Mouse (Mus musculus) intestine, embryonic 16.5 days (tissue): ENCODE measurements around the gene Atf5. TPM values are rescaled to one million over a fixed set of nuclear protein-coding genes. Genes with fewer than 3 reads are reported as not detected.

Source experiments
- ATAC-seq: fragments of 200-750 bp; cut with Nextera tagmentation; 2 replicates; pipeline ENCODE4 v1.8.0; 2017; ENCODE audit warnings: moderate TSS enrichment, moderate library complexity
- H3K27ac ChIP-seq: fragments of 300-500 bp; sonication (generic); 2 replicates; pipeline ENCODE4 v1.5.1; 2014; ENCODE audit warnings: mild to moderate bottlenecking, low read length
- H3K27me3 ChIP-seq: fragments of 300-500 bp; sonication (generic); replicated peaks from 2 replicates; pipeline ENCODE4 v1.6.1; 2014; ENCODE audit warnings: low read length, control low read depth, mixed read lengths; ENCODE audit not compliant: control insufficient read depth, insufficient read depth
- H3K36me3 ChIP-seq: fragments of 300-500 bp; sonication (generic); 2 replicates; pipeline ENCODE4 v1.6.1; 2014; ENCODE audit warnings: low read length, control low read depth; ENCODE audit not compliant: control insufficient read depth, insufficient read depth
- H3K4me1 ChIP-seq: fragments of 300-500 bp; sonication (generic); 2 replicates; pipeline ENCODE4 v1.6.1; 2014; ENCODE audit warnings: low read length, control low read depth, mixed read lengths; ENCODE audit not compliant: control insufficient read depth, insufficient read depth
- H3K4me2 ChIP-seq: fragments of 300-500 bp; sonication (generic); 2 replicates; pipeline ENCODE4 v1.6.1; 2014; ENCODE audit warnings: low read depth, low read length, control low read depth
- H3K4me3 ChIP-seq: fragments of 300-500 bp; sonication (generic); 2 replicates; pipeline ENCODE4 v1.5.1; 2014; ENCODE audit warnings: mild to moderate bottlenecking, low read length
- H3K9ac ChIP-seq: fragments of 300-500 bp; sonication (generic); 2 replicates; pipeline ENCODE4 v1.6.1; 2014; ENCODE audit warnings: low read depth, low read length
- H3K9me3 ChIP-seq: fragments of 300-500 bp; sonication (generic); 2 replicates; pipeline ENCODE4 v1.6.1; 2016; ENCODE audit warnings: low read length, control low read depth; ENCODE audit not compliant: control insufficient read depth
- WGBS: fragments of 180-500 bp; shearing (Covaris S2); extraction: QIAGEN DNeasy Blood & Tissue Kit; methylation state at CpG from one replicate; pipeline ENCODE4 v1.1.7; 2014; 5-methylcytosine and 5-hydroxymethylcytosine counted together
- polyA plus RNA-seq: library from polyadenylated mRNA; unstranded; fragments of >200 nt; fragmentation: Nextera tagmentation; extraction: Ambion mirVana; gene quantifications from 2 replicates; pipeline ENCODE4 v1.2.1, GENCODE M21; 2015

Atf5 gene
- polyA plus RNA-seq, 1 experiment from 2014 or later, result 5.5 TPM

DNA sequence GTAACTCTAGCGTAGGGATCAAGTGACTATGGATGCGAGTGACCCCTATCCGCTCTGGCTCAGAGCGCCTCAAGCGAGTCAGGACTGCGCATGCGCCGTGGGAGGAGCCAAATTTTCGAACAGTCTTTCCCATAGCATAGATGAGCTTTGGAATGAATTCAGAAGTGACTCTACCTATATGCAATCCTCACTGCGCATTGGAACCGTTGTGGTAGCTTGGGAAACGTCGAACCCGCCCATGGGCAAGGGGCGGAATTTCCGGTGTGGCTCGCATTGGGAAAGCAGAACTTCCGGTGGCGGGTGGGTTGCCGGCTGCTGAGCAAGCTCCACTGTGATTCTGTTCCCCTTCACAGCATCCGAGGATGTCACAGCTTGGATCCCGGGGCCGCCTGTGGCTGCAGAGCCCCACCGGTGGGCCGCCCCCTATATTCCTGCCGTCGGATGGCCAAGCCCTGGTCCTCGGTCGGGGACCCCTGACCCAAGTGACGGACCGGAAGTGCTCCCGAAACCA lies 40.6 kb upstream of the Atf5 start, which contains the start of gene Pnkp:
TSS of gene Pnkp (plus strand) at position 98 of the 511 bp plus-strand sequence.
- peak within 1 kb of the TSS; percentile 90 for H3K4me3 ChIP-seq
- H3K9ac ChIP-seq, result peak within 1 kb of the TSS; percentile 94
- peak within 1 kb of the TSS; percentile 72 for H3K4me2 ChIP-seq
- ATAC-seq, result peak; percentile 29
- under 1% methylated on average over 32 of the region's 32 CpGs for WGBS
- no peaks in the 10 kb centered on the region; the same call in 1 of the 2 replicates for H3K36me3 ChIP-seq
- H3K27me3 ChIP-seq, result no peaks in the 10 kb centered on the region
- no peaks in the 10 kb centered on the region for H3K9me3 ChIP-seq
- H3K27ac ChIP-seq, result peak within 1 kb of the TSS; percentile 94
- peaks cover 40% of the 10 kb centered on the region for H3K4me1 ChIP-seq

DNA sequence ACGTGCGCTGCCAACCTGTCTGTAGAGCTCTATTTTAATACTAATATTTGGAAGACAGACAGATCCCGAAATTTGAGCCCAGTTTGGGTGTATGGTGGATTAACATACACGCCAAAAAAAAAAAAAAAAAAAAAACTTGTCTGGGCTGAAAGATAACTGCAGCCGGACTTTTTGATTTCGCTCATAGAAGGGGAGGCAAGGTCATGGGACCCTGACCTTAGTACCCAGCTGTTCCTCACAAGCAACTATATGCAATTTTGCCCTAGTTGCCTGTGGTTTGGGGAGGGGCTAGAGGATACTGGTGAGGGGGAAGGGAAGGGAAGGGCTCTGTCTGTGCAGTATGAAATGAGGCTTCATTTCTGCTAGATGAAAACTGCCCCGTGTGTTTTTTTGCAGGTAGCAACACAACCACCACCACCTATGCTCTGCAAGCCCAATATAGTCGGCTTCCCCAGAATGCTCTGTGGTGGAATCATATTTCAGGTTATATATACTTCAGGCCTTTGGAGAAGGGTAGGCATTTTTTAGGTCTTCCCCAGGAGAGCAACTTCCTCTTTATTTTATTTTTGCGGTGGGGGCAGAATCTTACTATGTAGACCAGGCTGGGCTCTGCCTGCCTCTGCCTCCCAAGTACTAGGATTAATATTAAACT lies 39.9 kb upstream of the Atf5 start:
- 57% methylated on average over 9 of the region's 9 CpGs for WGBS
- Histone ChIP-seq H3K27me3 (no peaks in the 10 kb centered on the region), H3K36me3 (peaks cover 2% of the 10 kb centered on the region; the same call in 1 of the 2 replicates), H3K27ac (peak overlapping the region; percentile 94), H3K4me2 (peak overlapping the region; percentile 72), H3K4me1 (peaks cover 43% of the 10 kb centered on the region), H3K9ac (peak overlapping the region; percentile 40; the same call in 1 of the 2 replicates), H3K4me3 (peak overlapping the region; percentile 90), H3K9me3 (no peaks in the 10 kb centered on the region)
- ATAC-seq, result no peak

DNA sequence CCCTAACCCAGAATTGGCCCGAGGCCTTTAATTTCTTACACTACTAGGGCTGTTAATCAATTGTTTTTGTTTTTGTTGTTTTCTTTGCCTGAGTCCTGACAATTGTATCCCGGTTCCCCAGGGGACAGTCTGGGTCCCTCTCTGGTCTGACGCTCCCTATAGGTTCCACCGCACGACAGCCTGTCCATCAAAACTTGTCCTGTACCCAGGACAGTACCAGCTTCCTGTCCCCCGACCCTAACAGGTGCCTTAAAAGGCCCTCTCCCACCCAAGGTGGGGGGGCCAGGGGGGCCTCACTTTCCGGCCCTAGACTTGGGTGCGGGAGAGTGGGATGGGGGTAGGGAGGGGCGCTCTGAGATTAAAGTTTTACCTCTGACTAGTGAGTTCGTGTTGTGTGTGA lies 38.6 kb upstream of the Atf5 start:
- peak overlapping the region; percentile 61 for H3K4me3 ChIP-seq
- peaks cover 49% of the 10 kb centered on the region for H3K4me1 ChIP-seq
- H3K9ac ChIP-seq, result peak overlapping the region; percentile 86
- no peaks in the 10 kb centered on the region for H3K27me3 ChIP-seq
- H3K4me2 ChIP-seq, result peak overlapping the region; percentile 83
- no peaks in the 10 kb centered on the region for H3K9me3 ChIP-seq
- H3K27ac ChIP-seq, result peak overlapping the region; percentile 100
- peak; percentile 18 for ATAC-seq
- 35% methylated on average over 10 of the region's 10 CpGs for WGBS
- H3K36me3 ChIP-seq, result peaks cover 2% of the 10 kb centered on the region; the same call in 1 of the 2 replicates

DNA sequence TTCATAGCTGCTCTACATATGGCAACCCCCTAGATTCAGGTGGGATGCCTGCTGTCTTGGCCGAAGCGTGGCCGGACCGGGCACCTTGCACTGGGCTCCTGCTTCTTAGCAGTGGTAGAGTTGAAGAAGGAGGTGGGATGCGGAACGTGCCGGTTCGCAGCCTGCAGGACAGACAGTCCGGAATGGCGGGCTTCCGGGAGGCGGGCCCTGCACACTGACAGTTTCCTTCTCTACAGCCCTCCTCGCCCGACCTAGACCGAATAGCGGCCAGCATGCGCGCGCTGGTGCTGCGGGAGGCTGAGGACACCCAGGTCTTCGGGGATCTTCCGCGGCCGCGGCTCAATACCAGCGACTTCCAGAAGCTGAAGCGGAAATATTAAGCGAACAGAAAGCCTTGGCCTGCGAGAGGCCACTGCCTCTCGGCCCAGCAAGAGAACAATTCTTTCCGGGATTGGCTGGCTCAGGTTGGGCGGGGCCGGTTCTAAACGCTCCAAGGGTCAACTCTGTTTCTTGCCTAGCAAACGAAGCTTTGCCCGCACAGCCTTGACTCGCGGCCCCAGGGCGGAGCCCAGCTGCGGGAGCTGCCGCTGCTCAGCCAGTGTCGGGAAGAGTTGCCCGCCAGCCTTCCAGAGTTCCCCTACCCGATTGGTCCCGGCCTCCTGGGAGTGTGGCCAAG lies 38.0 kb upstream of the Atf5 start:
- peak overlapping the region; percentile 83 for H3K4me2 ChIP-seq
- H3K9ac ChIP-seq, result peak overlapping the region; percentile 86
- H3K27me3 ChIP-seq, result no peaks in the 10 kb centered on the region
- H3K36me3 ChIP-seq, result 0 out of 2 replicates have a peak, but pooled peaks cover 2% of the 10 kb centered on the region
- peaks cover 49% of the 10 kb centered on the region for H3K4me1 ChIP-seq
- H3K4me3 ChIP-seq, result peak overlapping the region; percentile 61
- H3K9me3 ChIP-seq, result no peaks in the 10 kb centered on the region
- peak; percentile 83 for ATAC-seq
- WGBS, result 2% methylated on average over 45 of the region's 45 CpGs
- H3K27ac ChIP-seq, result peak overlapping the region; percentile 100

DNA sequence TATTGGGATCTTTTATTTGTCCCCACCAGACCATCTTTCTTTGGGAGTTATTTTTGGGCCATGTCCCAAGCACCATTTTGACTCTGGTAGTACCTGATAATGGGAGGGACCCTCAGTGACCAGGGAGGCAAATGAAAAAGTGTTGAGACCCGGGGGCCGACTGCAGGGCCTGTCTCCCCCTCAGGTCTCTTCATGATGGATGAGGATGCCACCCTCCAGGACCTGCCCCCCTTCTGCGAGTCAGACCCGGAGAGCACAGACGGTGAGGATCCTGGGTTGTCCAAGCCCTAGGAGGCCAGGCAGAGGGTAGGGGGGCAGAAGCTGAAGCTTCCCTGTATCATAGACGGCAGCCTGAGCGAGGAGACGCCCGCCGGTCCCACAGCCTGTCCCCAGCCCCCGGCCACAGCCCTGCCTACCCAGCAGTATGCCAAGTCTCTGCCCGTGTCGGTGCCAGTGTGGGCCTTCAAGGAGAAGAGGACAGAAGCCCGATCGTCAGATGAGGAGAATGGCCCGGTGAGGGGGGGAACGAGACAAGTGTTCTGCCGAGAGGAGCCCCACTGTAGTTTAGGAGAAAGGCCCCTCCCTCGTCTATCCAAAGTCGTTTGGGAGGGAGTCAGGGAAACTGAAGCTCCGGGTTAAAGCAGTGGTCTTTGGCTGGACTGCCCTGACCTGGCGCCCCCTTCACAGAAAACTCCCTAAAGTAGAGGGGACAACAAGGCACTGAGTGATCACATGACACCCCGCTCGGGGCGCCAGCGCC lies 37.3 kb upstream of the Atf5 start:
- peak overlapping the region; percentile 86 for H3K9ac ChIP-seq
- H3K36me3 ChIP-seq, result 0 out of 2 replicates have a peak, but pooled peaks cover 2% of the 10 kb centered on the region
- peak overlapping the region; percentile 100 for H3K27ac ChIP-seq
- no peaks in the 10 kb centered on the region for H3K9me3 ChIP-seq
- peak overlapping the region; percentile 61 for H3K4me3 ChIP-seq
- H3K4me1 ChIP-seq, result peaks cover 49% of the 10 kb centered on the region
- H3K4me2 ChIP-seq, result peak overlapping the region; percentile 83
- no peaks in the 10 kb centered on the region for H3K27me3 ChIP-seq
- 28% methylated on average over 26 of the region's 26 CpGs for WGBS
- ATAC-seq, result no peak

DNA sequence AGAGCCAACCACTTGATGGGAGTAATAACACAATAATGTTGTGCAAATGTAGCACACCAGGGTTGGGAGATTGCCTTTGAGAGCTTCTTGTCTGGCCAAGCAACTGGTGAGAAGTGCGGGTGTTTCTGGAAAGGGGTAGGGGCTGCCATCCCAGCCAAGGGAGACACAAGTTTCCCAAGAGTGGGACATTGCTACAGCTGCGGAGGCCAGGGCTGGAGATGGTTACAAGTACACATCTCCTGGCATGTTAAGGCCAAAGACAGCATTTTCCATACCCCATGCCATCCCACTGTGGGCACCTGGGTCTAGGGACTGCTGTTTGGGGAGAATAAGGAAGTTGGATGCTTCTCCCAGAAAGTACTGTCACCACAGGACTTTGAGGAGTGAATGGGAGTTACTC lies 36.6 kb upstream of the Atf5 start:
- Histone ChIP-seq H3K27ac (no peak overlapping the region), H3K9ac (peak overlapping the region; percentile 21; the same call in 1 of the 2 replicates), H3K27me3 (no peaks in the 10 kb centered on the region), H3K4me1 (peaks cover 42% of the 10 kb centered on the region), H3K36me3 (0 out of 2 replicates have a peak, but pooled peaks cover 2% of the 10 kb centered on the region), H3K9me3 (no peaks in the 10 kb centered on the region), H3K4me2 (0 out of 2 replicates have a peak overlapping the region, but pooled peaks have one; percentile 83), H3K4me3 (no peak overlapping the region)
- ATAC-seq, result no peak
- WGBS, result 95% methylated on average over 2 of the region's 2 CpGs

DNA sequence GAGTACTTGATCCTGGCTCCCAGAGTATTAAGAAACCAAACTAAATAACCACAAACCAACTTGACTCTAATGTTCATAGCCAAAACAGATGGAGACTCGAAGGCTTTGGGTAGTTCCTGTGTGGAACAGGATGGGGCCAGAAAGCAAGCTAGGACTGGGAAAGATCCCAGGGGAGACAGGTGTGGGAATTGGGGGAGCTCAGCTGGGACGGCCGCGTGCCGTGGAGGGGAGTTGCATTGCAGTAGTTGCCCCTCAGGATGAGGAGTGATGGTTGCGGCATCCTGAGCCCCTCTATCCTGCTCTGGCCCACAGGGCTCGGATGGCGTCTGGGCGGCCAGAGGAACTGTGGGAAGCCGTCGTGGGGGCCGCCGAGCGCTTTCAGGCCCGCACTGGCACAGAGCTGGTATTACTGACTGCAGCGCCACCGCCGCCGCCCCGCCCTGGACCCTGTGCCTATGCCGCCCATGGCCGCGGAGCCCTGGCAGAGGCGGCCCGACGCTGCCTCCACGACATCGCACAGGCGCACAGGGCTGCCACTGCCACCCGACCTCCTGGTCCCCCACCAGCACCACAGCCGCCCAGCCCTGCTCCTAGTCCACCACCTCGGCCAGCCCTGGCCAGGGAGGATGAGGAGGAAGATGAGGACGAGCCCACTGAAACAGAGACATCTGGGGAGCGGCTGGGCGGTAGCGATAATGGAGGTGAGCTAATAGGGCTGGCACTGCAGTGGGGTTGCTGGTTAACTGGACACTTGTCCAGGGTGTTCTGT lies 36.0 kb upstream of the Atf5 start:
- no peak overlapping the region for H3K4me3 ChIP-seq
- H3K4me2 ChIP-seq, result no peak overlapping the region
- no peak overlapping the region; the same call in 1 of the 2 replicates for H3K9ac ChIP-seq
- H3K4me1 ChIP-seq, result peaks cover 44% of the 10 kb centered on the region
- WGBS, result 87% methylated on average over 36 of the region's 36 CpGs
- H3K9me3 ChIP-seq, result no peaks in the 10 kb centered on the region
- no peak for ATAC-seq
- H3K27ac ChIP-seq, result no peak overlapping the region
- H3K36me3 ChIP-seq, result 0 out of 2 replicates have a peak, but pooled peaks cover 2% of the 10 kb centered on the region
- H3K27me3 ChIP-seq, result no peaks in the 10 kb centered on the region

DNA sequence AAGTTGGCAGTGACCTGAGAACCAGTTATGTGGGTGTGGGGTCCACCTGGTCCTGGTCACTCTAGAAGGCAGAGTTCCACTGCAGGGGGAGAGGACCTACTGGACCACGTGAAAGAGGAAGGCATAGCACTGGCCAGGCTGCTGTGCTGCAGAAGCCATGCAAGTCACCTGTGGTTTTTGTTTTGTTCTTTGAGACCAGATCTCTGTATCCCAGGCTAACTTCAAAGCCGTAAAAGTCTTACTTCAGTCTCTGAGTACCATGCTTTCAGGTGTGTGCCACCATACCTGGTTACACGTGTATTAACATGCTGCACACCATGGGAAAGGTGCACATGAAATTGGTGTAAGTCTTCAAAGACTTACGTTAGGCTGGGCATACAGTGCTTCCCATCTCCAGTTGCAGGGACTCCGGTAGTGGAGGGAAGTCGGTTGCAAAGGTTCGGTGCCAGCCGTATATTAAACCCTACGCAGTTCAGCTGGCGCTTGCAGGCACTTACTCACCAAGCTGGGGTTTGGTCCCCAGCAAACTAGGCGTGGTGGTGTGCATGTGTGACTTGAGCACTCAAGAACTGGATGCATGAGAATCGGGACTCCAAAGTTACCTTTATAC lies 35.3 kb upstream of the Atf5 start:
- no peak overlapping the region for H3K4me2 ChIP-seq

More for the DNA sequence above, 35.3 kb upstream of the Atf5 start:
- Histone ChIP-seq H3K4me1 (peaks cover 46% of the 10 kb centered on the region), H3K4me3 (no peak overlapping the region), H3K27ac (no peak overlapping the region), H3K36me3 (0 out of 2 replicates have a peak, but pooled peaks cover 3% of the 10 kb centered on the region), H3K9ac (peak overlapping the region; percentile 91; the same call in 1 of the 2 replicates), H3K27me3 (no peaks in the 10 kb centered on the region), H3K9me3 (no peaks in the 10 kb centered on the region)
- no peak for ATAC-seq
- WGBS, result 91% methylated on average over 12 of the region's 12 CpGs
